Mouse (Mus musculus): ENCODE results near the gene Ubxn4.

The Ubxn4 gene

GRCm38 (mm10) chr1:128243627-128243995, at the start of gene Ubxn4:
Ubxn4 (plus strand) TSS chr1:128243964.
- DNase-seq, result no peak

GRCm38 (mm10) chr1:128194011-128194410, 49.8 kb upstream of the Ubxn4 start:
- no peak for DNase-seq

- DNase-seq, result no peak
Observed at GRCm38 (mm10) chr1:128197353-128197752, 46.4 kb upstream of the Ubxn4 start.

GRCm38 (mm10) chr1:128213261-128213660, 30.5 kb upstream of the Ubxn4 start:
- DNase-seq, result no peak

- DNase-seq, result no peak
Observed at GRCm38 (mm10) chr1:128221886-128222285, 21.9 kb upstream of the Ubxn4 start.

- DNase-seq, result no peak
Observed at GRCm38 (mm10) chr1:128223304-128223703, 20.5 kb upstream of the Ubxn4 start.

- DNase-seq, result peak; percentile 48
Observed at GRCm38 (mm10) chr1:128235181-128235580, 8.6 kb upstream of the Ubxn4 start.

- peak; percentile 100 for DNase-seq
Observed at GRCm38 (mm10) chr1:128243996-128244726, 397 bp downstream of the Ubxn4 start.

GRCm38 (mm10) chr1:128244727-128245355, 1.1 kb downstream of the Ubxn4 start:
- peak; percentile 95 for DNase-seq

- peak; percentile 22 for DNase-seq
Observed at GRCm38 (mm10) chr1:128267061-128267460, 23.3 kb downstream of the Ubxn4 start.

- peak; percentile 42 for DNase-seq
Observed at GRCm38 (mm10) chr1:128270731-128271130, 27.0 kb downstream of the Ubxn4 start.

GRCm38 (mm10) chr1:128275908-128276307, 32.1 kb downstream of the Ubxn4 start:
- DNase-seq, result peak; percentile 75

GRCm38 (mm10) chr1:128278563-128278962, 34.8 kb downstream of the Ubxn4 start:
- peak; percentile 66 for DNase-seq

GRCm38 (mm10) chr1:128281753-128282152, 38.0 kb downstream of the Ubxn4 start:
- peak; percentile 44 for DNase-seq

GRCm38 (mm10) chr1:128282924-128283323, 39.2 kb downstream of the Ubxn4 start:
- DNase-seq, result peak; percentile 7

GRCm38 (mm10) chr1:128284157-128284690, 40.5 kb downstream of the Ubxn4 start:
- DNase-seq, result peak; percentile 69

GRCm38 (mm10) chr1:128285136-128285535, 41.4 kb downstream of the Ubxn4 start:
- DNase-seq, result peak; percentile 83

GRCm38 (mm10) chr1:128290295-128290694, 46.5 kb downstream of the Ubxn4 start:
- DNase-seq, result no peak

GRCm38 (mm10) chr1:128293524-128293923, 49.8 kb downstream of the Ubxn4 start:
- DNase-seq, result no peak

- DNase-seq, result no peak
Observed at GRCm38 (mm10) chr1:128295296-128295695, 51.5 kb downstream of the Ubxn4 start.

- DNase-seq, result no peak
Observed at GRCm38 (mm10) chr1:128295717-128296528, 52.2 kb downstream of the Ubxn4 start.

GRCm38 (mm10) chr1:128303900-128304299, 60.1 kb downstream of the Ubxn4 start:
- no peak for DNase-seq

- no peak for DNase-seq
Observed at GRCm38 (mm10) chr1:128309043-128309442, 65.3 kb downstream of the Ubxn4 start.

Data from heart, adult 11 months (tissue).